Mouse (Mus musculus) heart, adult 2 months (tissue): ENCODE results near the gene Slc25a39.

Source experiments
- CTCF ChIP-seq: fragments of 200-600 bp; IDR thresholded peaks from 2 replicates; pipeline ENCODE4 v1.8.1; 2022; ENCODE audit warnings: antibody characterized with exemption, mild to moderate bottlenecking, moderate library complexity
- POLR2A ChIP-seq: fragments of 200-500 bp; IDR thresholded peaks from 2 replicates; pipeline ENCODE4 v1.6.1; 2011; ENCODE audit warnings: mild to moderate bottlenecking, low read depth, low read length, control low read depth; ENCODE audit not compliant: insufficient read depth

- TF ChIP-seq CTCF (no peak), POLR2A (no peak)
These were observed 31.6 kb upstream of the Slc25a39 start for GRCm38 (mm10) chr11:102439093-102440082.
